Mouse (Mus musculus): ENCODE data around the gene Rabac1. TPM values are rescaled to one million over a fixed set of nuclear protein-coding genes. Genes with fewer than 3 reads are reported as not detected.

Gene Rabac1
- total and polyA plus RNA-seq, 3 experiments: 223 to 240 TPM; not detected in 1

DNA sequence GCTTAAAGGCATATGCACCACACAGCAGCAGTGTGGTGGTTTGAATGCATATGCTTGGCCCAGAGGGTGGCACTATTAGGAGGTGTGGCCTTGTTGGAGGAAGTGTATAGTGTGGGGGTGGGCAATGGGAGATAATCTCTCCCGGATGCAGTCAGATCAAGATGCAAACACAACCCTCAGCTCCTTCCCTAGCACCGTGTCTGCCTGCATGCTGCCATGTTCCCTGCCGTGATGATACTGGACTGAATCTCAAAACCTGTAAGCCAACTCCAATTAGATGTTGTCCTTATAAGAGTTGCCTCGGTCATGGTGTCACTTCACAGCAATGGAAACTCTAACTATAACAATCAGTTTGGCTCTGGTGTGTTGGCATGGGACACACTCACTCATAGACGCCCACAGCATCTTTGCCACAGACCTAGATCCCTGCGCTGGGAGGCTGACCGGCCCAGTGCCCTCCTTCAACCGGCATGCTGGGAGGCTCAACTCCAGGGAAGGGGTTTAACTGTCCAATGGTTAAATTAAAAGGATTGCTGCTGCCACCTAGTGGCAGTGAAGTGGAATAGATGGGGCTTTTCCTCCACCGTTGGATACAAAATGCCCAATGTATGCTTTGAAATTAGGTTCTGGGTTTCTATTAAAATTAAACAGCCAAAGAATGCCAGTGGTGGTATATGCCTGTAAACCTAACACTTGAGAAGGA lies 2.5 kb upstream of the Rabac1 start:
- peak; percentile 93 for DNase-seq (ENCODE audit: low read depth, low spot score)
- Histone ChIP-seq H3K4me3 (ENCODE audit: control insufficient read depth in 1 of 2, insufficient read depth in 1 of 2, low read depth in 2 of 2, low read length in 2 of 2) (peak overlapping the region; percentile 62 to 77), H3K4me1 (ENCODE audit: control insufficient read depth in 1 of 2, insufficient read depth in 2 of 2, low read length in 2 of 2) (peaks cover 7 to 31% of the 10 kb centered on the region in 2 experiments), H3K9ac (ENCODE audit: control insufficient read depth, low read depth, low read length, poor library complexity, severe bottlenecking) (peak overlapping the region; percentile 70), H3K27me3 (ENCODE audit: control insufficient read depth in 1 of 2, insufficient read depth in 2 of 2, low read length in 2 of 2) (no peaks in the 10 kb centered on the region), H3K27ac (ENCODE audit: control insufficient read depth, low read depth, low read length) (peak overlapping the region; percentile 89), H3K36me3 (ENCODE audit: control insufficient read depth in 1 of 2, insufficient read depth in 2 of 2, low read length in 2 of 2) (peaks cover 0 to 21% of the 10 kb centered on the region in 2 experiments; a peak in 2 of 4 replicates), H3K79me2 (ENCODE audit: control insufficient read depth, insufficient read depth, low read length, poor library complexity) (peaks cover 6% of the 10 kb centered on the region; the same call in 1 of the 2 replicates), H3K9me3 (replicated peaks; ENCODE audit: insufficient read depth, low read length) (no peaks in the 10 kb centered on the region)
- TF ChIP-seq POLR2A (IDR thresholded peaks at IDR 0.05; ENCODE audit: control insufficient read depth in 1 of 2, insufficient read depth in 1 of 2, low read depth in 1 of 2, low read length in 2 of 2, poor library complexity in 1 of 2) (peak; percentile 65 to 90; a peak in 3 of 4 replicates), KAT2A (conservative IDR thresholded peaks at IDR 0.05; ENCODE audit: low read depth, low read length) (peak; percentile 12; the same call in 1 of the 2 replicates), ETS1 (IDR thresholded peaks at IDR 0.05; ENCODE audit: low read depth, low read length) (peak; percentile 72), ELF1 (IDR thresholded peaks at IDR 0.05; ENCODE audit: low read depth, low read length) (peak; percentile 61), MAFK (IDR thresholded peaks at IDR 0.05; ENCODE audit: borderline replicate concordance, low read depth, low read length) (no peak), MAZ (IDR thresholded peaks at IDR 0.05; ENCODE audit: low read depth, low read length) (no peak), POLR2AphosphoS2 (IDR thresholded peaks at IDR 0.05; ENCODE audit: low read length) (peak; percentile 91), GABPA (IDR thresholded peaks at IDR 0.05; ENCODE audit: low read depth, low read length) (no peak), JUND (IDR thresholded peaks at IDR 0.05; ENCODE audit: low read depth, low read length) (no peak), E2F4 (IDR thresholded peaks at IDR 0.05; ENCODE audit: borderline replicate concordance, low read depth, low read length) (no peak), SMC3 (IDR thresholded peaks at IDR 0.05; ENCODE audit: low read depth, low read length) (peak; percentile 66), ZC3H11A (IDR thresholded peaks at IDR 0.05; ENCODE audit: low read depth, low read length) (peak; percentile 55), NELFE (IDR thresholded peaks at IDR 0.05; ENCODE audit: low read depth, low read length) (peak; percentile 88), ZKSCAN1 (IDR thresholded peaks at IDR 0.05; ENCODE audit: low read depth, low read length) (no peak), MYC (IDR thresholded peaks at IDR 0.05; ENCODE audit: low read depth, low read length) (0 out of 2 replicates have a peak, but pooled peaks have one; percentile 40), TAL1 (IDR thresholded peaks at IDR 0.05; ENCODE audit: low read length) (no peak), NRF1 (IDR thresholded peaks at IDR 0.05; ENCODE audit: insufficient read depth, low read depth, low read length, poor library complexity, severe bottlenecking) (no peak), CHD1 (IDR thresholded peaks at IDR 0.05; ENCODE audit: low read depth, low read length) (peak; percentile 54; the same call in 1 of the 2 replicates), POLR2AphosphoS5 (IDR thresholded peaks at IDR 0.05; ENCODE audit: borderline replicate concordance, low read depth, low read length) (peak; percentile 84; the same call in 1 of the 2 replicates), HCFC1 (IDR thresholded peaks at IDR 0.05; ENCODE audit: low read depth, low read length) (peak; percentile 80), MXI1 (IDR thresholded peaks at IDR 0.05; ENCODE audit: low read depth, low read length) (peak; percentile 88), BHLHE40 (IDR thresholded peaks at IDR 0.05; ENCODE audit: borderline replicate concordance, low read depth, low read length) (peak; percentile 31; the same call in 1 of the 2 replicates), MAX (IDR thresholded peaks at IDR 0.05; ENCODE audit: low read length) (peak; percentile 72), UBTF (IDR thresholded peaks at IDR 0.05; ENCODE audit: borderline replicate concordance, insufficient read depth, low read depth, low read length) (no peak), GATA1 (IDR thresholded peaks at IDR 0.05; ENCODE audit: low read depth, low read length) (peak; percentile 91), USF2 (IDR thresholded peaks at IDR 0.05; ENCODE audit: borderline replicate concordance in 1 of 2, insufficient read depth in 1 of 2, low read depth in 1 of 2, low read length in 2 of 2) (no peak), RAD21 (IDR thresholded peaks at IDR 0.05; ENCODE audit: low read depth, low read length) (peak; percentile 70), SIN3A (IDR thresholded peaks at IDR 0.05; ENCODE audit: low read length) (peak; percentile 91), CHD2 (IDR thresholded peaks at IDR 0.05; ENCODE audit: low read length) (peak; percentile 38; the same call in 1 of the 2 replicates), EP300 (IDR thresholded peaks at IDR 0.05; ENCODE audit: low read depth in 1 of 2, low read length in 2 of 2) (peak; percentile 52 to 70), MYB (IDR thresholded peaks at IDR 0.05; ENCODE audit: low read depth, low read length) (no peak; the same call in 1 of the 2 replicates), CTCF (IDR thresholded peaks at IDR 0.05 in 2 of 3, conservative IDR thresholded peaks at IDR 0.05 in 1 of 3; ENCODE audit: control insufficient read depth in 1 of 3, insufficient read depth in 1 of 3, low read depth in 2 of 3, low read length in 3 of 3, poor library complexity in 1 of 3, severe bottlenecking in 1 of 3) (peak; percentile 50 to 87 (median 78)), MEF2A (IDR thresholded peaks at IDR 0.05; ENCODE audit: extremely low read depth, insufficient replicate concordance, low read depth, low read length, poor library complexity, severe bottlenecking) (no peak), TCF12 (IDR thresholded peaks at IDR 0.05; ENCODE audit: low read depth, low read length) (peak; percentile 76), RCOR1 (IDR thresholded peaks at IDR 0.05; ENCODE audit: low read depth, low read length) (no peak)
